Mouse (Mus musculus): ENCODE measurements around the gene Itga8. TPM values are rescaled to one million over a fixed set of nuclear protein-coding genes. Genes with fewer than 3 reads are reported as not detected.

Gene Itga8
- polyA plus RNA-seq, 1 experiment from 2014 or later, result 2.2 TPM

DNA sequence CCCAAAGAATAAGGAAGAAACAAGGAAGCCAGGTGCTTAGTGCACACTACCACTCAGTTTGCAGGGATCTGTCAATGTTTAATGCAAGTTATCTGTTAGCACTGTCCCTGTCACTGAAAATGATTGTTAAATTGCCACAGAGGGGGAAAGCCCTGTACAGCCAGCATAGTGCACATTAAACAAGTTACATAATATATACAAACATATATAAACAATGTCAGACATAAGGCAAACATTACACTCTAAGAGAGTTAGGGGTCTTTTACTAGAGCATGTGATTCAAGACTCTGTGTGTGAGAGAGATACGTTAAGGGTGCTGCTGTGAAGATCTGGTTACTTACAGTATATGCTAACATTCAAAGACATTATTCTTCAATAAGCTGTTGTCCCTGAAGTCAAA, 148.2 kb downstream of the Itga8 start:
- H3K4me3 ChIP-seq (replicated peaks; ENCODE audit: low read length), result no peak overlapping the region
- WGBS, result 79% methylated on average over 1 of the region's 1 CpGs
- H3K27me3 ChIP-seq (replicated peaks; ENCODE audit: control insufficient read depth, insufficient read depth, low read length), result no peaks in the 10 kb centered on the region
- ATAC-seq, result no peak
- H3K9ac ChIP-seq (replicated peaks; ENCODE audit: low read depth, low read length), result no peak overlapping the region
- no peaks in the 10 kb centered on the region; the same call in 1 of the 2 replicates for H3K4me1 ChIP-seq (replicated peaks; ENCODE audit: control insufficient read depth, insufficient read depth, low read length)
- no peak overlapping the region for H3K27ac ChIP-seq (ENCODE audit: low read length)
- no peaks in the 10 kb centered on the region for H3K9me3 ChIP-seq (ENCODE audit: control insufficient read depth, low read length)
- no peaks in the 10 kb centered on the region for H3K36me3 ChIP-seq (ENCODE audit: control insufficient read depth, insufficient read depth)
- no peak overlapping the region for H3K4me2 ChIP-seq (ENCODE audit: low read length)

- H3K4me1 ChIP-seq (replicated peaks; ENCODE audit: control insufficient read depth, insufficient read depth, low read length), result no peaks in the 10 kb centered on the region
- no peak overlapping the region for H3K4me2 ChIP-seq (ENCODE audit: low read length)
- H3K9me3 ChIP-seq (ENCODE audit: control insufficient read depth, low read length), result no peaks in the 10 kb centered on the region
- no peaks in the 10 kb centered on the region for H3K27me3 ChIP-seq (replicated peaks; ENCODE audit: control insufficient read depth, insufficient read depth, low read length)
- H3K4me3 ChIP-seq (replicated peaks; ENCODE audit: low read length), result no peak overlapping the region
- whole genome bisulfite sequencing, result 71% methylated on average over 2 of the region's 2 CpGs
- no peaks in the 10 kb centered on the region for H3K36me3 ChIP-seq (ENCODE audit: control insufficient read depth, insufficient read depth)
- no peak overlapping the region for H3K9ac ChIP-seq (replicated peaks; ENCODE audit: low read depth, low read length)
- ATAC-seq, result no peak
- H3K27ac ChIP-seq (ENCODE audit: low read length), result no peak overlapping the region
Observed at GRCm38 (mm10) chr2:12147902-12148301, 153.8 kb downstream of the Itga8 start.

- 64% methylated on average over 2 of the region's 2 CpGs for WGBS
- Histone ChIP-seq H3K4me1 (replicated peaks; ENCODE audit: control insufficient read depth, insufficient read depth, low read length) (no peaks in the 10 kb centered on the region), H3K4me3 (replicated peaks; ENCODE audit: low read length) (no peak overlapping the region), H3K27ac (ENCODE audit: low read length) (no peak overlapping the region), H3K9ac (replicated peaks; ENCODE audit: low read depth, low read length) (no peak overlapping the region), H3K36me3 (ENCODE audit: control insufficient read depth, insufficient read depth) (no peaks in the 10 kb centered on the region), H3K4me2 (ENCODE audit: low read length) (no peak overlapping the region), H3K27me3 (replicated peaks; ENCODE audit: control insufficient read depth, insufficient read depth, low read length) (no peaks in the 10 kb centered on the region), H3K9me3 (ENCODE audit: control insufficient read depth, low read length) (no peaks in the 10 kb centered on the region)
- no peak for ATAC-seq
Observed at GRCm38 (mm10) chr2:12146612-12147011, 155.1 kb downstream of the Itga8 start.

GRCm38 (mm10) chr2:12138765-12139368, 162.9 kb downstream of the Itga8 start:
- 78% methylated on average over 5 of the region's 5 CpGs for WGBS
- Histone ChIP-seq H3K9ac (replicated peaks; ENCODE audit: low read depth, low read length) (no peak overlapping the region), H3K4me1 (replicated peaks; ENCODE audit: control insufficient read depth, insufficient read depth, low read length) (no peaks in the 10 kb centered on the region), H3K27ac (ENCODE audit: low read length) (no peak overlapping the region), H3K4me3 (replicated peaks; ENCODE audit: low read length) (no peak overlapping the region), H3K27me3 (replicated peaks; ENCODE audit: control insufficient read depth, insufficient read depth, low read length) (no peaks in the 10 kb centered on the region), H3K36me3 (ENCODE audit: control insufficient read depth, insufficient read depth) (no peaks in the 10 kb centered on the region), H3K9me3 (ENCODE audit: control insufficient read depth, low read length) (no peaks in the 10 kb centered on the region), H3K4me2 (ENCODE audit: low read length) (no peak overlapping the region)
- no peak for ATAC-seq

GRCm38 (mm10) chr2:12126580-12126979, 175.1 kb downstream of the Itga8 start:
- H3K27me3 ChIP-seq (replicated peaks; ENCODE audit: control insufficient read depth, insufficient read depth, low read length), result no peaks in the 10 kb centered on the region
- no peak overlapping the region for H3K9ac ChIP-seq (replicated peaks; ENCODE audit: low read depth, low read length)
- no peak overlapping the region for H3K27ac ChIP-seq (ENCODE audit: low read length)
- no peaks in the 10 kb centered on the region for H3K9me3 ChIP-seq (ENCODE audit: control insufficient read depth, low read length)
- no peak overlapping the region for H3K4me3 ChIP-seq (replicated peaks; ENCODE audit: low read length)
- no peaks in the 10 kb centered on the region for H3K36me3 ChIP-seq (ENCODE audit: control insufficient read depth, insufficient read depth)
- no peaks in the 10 kb centered on the region for H3K4me1 ChIP-seq (replicated peaks; ENCODE audit: control insufficient read depth, insufficient read depth, low read length)
- H3K4me2 ChIP-seq (ENCODE audit: low read length), result no peak overlapping the region
- ATAC-seq, result no peak

GRCm38 (mm10) chr2:12115479-12115878, 186.2 kb downstream of the Itga8 start:
- Histone ChIP-seq H3K9me3 (ENCODE audit: control insufficient read depth, low read length) (no peaks in the 10 kb centered on the region), H3K4me3 (replicated peaks; ENCODE audit: low read length) (no peak overlapping the region), H3K4me1 (replicated peaks; ENCODE audit: control insufficient read depth, insufficient read depth, low read length) (no peaks in the 10 kb centered on the region), H3K27ac (ENCODE audit: low read length) (no peak overlapping the region), H3K9ac (replicated peaks; ENCODE audit: low read depth, low read length) (no peak overlapping the region), H3K4me2 (ENCODE audit: low read length) (no peak overlapping the region), H3K27me3 (replicated peaks; ENCODE audit: control insufficient read depth, insufficient read depth, low read length) (no peaks in the 10 kb centered on the region), H3K36me3 (ENCODE audit: control insufficient read depth, insufficient read depth) (no peaks in the 10 kb centered on the region)
- no peak for ATAC-seq
- 91% methylated on average over 2 of the region's 2 CpGs for WGBS

GRCm38 (mm10) chr2:12109306-12109705, 192.4 kb downstream of the Itga8 start:
- H3K4me3 ChIP-seq (replicated peaks; ENCODE audit: low read length), result no peak overlapping the region
- 86% methylated on average over 3 of the region's 3 CpGs for WGBS
- H3K4me2 ChIP-seq (ENCODE audit: low read length), result no peak overlapping the region
- no peaks in the 10 kb centered on the region for H3K27me3 ChIP-seq (replicated peaks; ENCODE audit: control insufficient read depth, insufficient read depth, low read length)
- no peaks in the 10 kb centered on the region for H3K36me3 ChIP-seq (ENCODE audit: control insufficient read depth, insufficient read depth)
- H3K4me1 ChIP-seq (replicated peaks; ENCODE audit: control insufficient read depth, insufficient read depth, low read length), result no peaks in the 10 kb centered on the region
- no peak for ATAC-seq
- H3K27ac ChIP-seq (ENCODE audit: low read length), result no peak overlapping the region
- H3K9ac ChIP-seq (replicated peaks; ENCODE audit: low read depth, low read length), result no peak overlapping the region
- H3K9me3 ChIP-seq (ENCODE audit: control insufficient read depth, low read length), result no peaks in the 10 kb centered on the region

DNA sequence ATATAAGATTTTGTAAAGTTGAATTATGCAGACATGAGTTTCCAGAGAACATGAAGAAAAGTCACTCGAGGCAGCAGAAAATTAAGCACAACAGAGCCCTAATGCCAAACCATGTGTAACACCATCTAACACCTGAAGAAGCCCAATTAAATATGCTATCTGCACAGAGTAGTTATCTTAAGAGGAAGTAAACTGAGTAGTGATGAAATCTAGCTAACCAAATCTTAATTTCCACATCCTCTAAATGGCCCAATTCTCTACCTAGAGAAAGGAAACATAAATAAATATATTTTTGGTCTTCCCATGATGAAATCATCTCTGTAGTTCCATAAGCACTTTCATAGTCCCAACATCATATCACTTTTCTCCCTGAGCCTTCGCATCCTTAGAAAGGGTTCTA, 193.4 kb downstream of the Itga8 start:
- H3K4me3 ChIP-seq (replicated peaks; ENCODE audit: low read length), result no peak overlapping the region
- 89% methylated on average over 2 of the region's 2 CpGs for WGBS
- H3K4me1 ChIP-seq (replicated peaks; ENCODE audit: control insufficient read depth, insufficient read depth, low read length), result no peaks in the 10 kb centered on the region
- H3K9ac ChIP-seq (replicated peaks; ENCODE audit: low read depth, low read length), result no peak overlapping the region
- H3K4me2 ChIP-seq (ENCODE audit: low read length), result no peak overlapping the region
- no peaks in the 10 kb centered on the region for H3K27me3 ChIP-seq (replicated peaks; ENCODE audit: control insufficient read depth, insufficient read depth, low read length)
- no peak overlapping the region for H3K27ac ChIP-seq (ENCODE audit: low read length)
- H3K36me3 ChIP-seq (ENCODE audit: control insufficient read depth, insufficient read depth), result no peaks in the 10 kb centered on the region
- ATAC-seq, result no peak
- no peaks in the 10 kb centered on the region for H3K9me3 ChIP-seq (ENCODE audit: control insufficient read depth, low read length)

- Histone ChIP-seq H3K9ac (replicated peaks; ENCODE audit: low read depth, low read length) (no peak overlapping the region), H3K4me2 (ENCODE audit: low read length) (no peak overlapping the region), H3K36me3 (ENCODE audit: control insufficient read depth, insufficient read depth) (no peaks in the 10 kb centered on the region), H3K4me1 (replicated peaks; ENCODE audit: control insufficient read depth, insufficient read depth, low read length) (no peaks in the 10 kb centered on the region), H3K9me3 (ENCODE audit: control insufficient read depth, low read length) (no peaks in the 10 kb centered on the region), H3K27me3 (replicated peaks; ENCODE audit: control insufficient read depth, insufficient read depth, low read length) (no peaks in the 10 kb centered on the region), H3K27ac (ENCODE audit: low read length) (no peak overlapping the region), H3K4me3 (replicated peaks; ENCODE audit: low read length) (no peak overlapping the region)
- ATAC-seq, result no peak
- WGBS, result 63% methylated on average over 2 of the region's 2 CpGs
Observed at GRCm38 (mm10) chr2:12107265-12107664, 194.5 kb downstream of the Itga8 start.

DNA sequence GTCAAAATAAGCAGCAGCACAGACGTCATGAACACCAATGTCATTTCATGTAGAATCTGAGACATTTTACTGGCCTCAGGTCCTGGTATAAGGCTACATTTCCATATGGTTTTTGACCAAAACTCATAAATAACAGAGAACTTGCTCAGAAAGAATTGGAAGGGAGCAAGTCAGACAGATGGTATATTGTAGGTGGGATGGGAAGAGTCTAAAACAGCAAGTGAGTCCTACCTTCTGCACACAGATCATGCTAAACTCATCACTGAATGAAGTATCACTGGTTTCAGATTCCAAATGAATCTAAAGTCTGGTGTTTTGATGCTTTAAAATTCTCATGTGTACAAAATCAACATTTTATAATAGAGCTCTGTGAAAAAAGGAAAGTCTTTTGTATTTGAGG, 198.5 kb downstream of the Itga8 start:
- Histone ChIP-seq H3K4me1 (replicated peaks; ENCODE audit: control insufficient read depth, insufficient read depth, low read length) (no peaks in the 10 kb centered on the region), H3K4me2 (ENCODE audit: low read length) (no peak overlapping the region), H3K27ac (ENCODE audit: low read length) (no peak overlapping the region), H3K27me3 (replicated peaks; ENCODE audit: control insufficient read depth, insufficient read depth, low read length) (no peaks in the 10 kb centered on the region), H3K4me3 (replicated peaks; ENCODE audit: low read length) (no peak overlapping the region), H3K36me3 (ENCODE audit: control insufficient read depth, insufficient read depth) (no peaks in the 10 kb centered on the region), H3K9me3 (ENCODE audit: control insufficient read depth, low read length) (no peaks in the 10 kb centered on the region), H3K9ac (replicated peaks; ENCODE audit: low read depth, low read length) (no peak overlapping the region)
- ATAC-seq, result no peak
- WGBS, result 66% methylated on average over 1 of the region's 1 CpGs

Measured in forebrain, embryonic 16.5 days (tissue).